Mouse (Mus musculus) cerebellum, adult 2 months (tissue): ENCODE measurements around the gene Scfd2.

ENCODE experiments used
- CTCF ChIP-seq: fragments of 200-500 bp; IDR thresholded peaks from 2 replicates; pipeline ENCODE4 v1.5.1; 2011; ENCODE audit warnings: low read depth, mild to moderate bottlenecking, control low read depth, low read length, moderate library complexity, borderline replicate concordance; ENCODE audit not compliant: insufficient read depth
- POLR2A ChIP-seq: fragments of 200-500 bp; IDR thresholded peaks from 2 replicates; pipeline ENCODE4 v1.6.1; 2011; ENCODE audit warnings: low read length, control low read depth, borderline replicate concordance; ENCODE audit not compliant: insufficient read depth

DNA sequence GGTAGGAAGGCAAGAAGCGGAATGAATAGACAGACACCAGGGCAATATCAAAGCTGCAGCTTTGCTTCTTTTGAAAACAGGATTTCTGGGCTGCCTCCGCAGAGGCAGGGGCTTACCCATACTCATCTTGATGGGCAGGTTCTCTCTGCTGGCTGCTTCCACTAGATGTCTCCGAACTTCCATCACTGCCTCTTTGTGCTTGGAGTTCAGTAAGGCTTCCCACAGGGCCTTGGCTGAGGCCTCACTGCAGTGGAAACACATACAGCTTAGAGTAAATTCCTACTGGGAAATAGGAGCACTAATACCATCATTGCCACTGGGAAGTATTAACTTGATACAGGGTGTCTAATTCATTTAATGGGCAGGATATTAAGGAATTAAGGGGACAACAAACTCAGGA, 49.5 kb downstream of the Scfd2 start:
- TF ChIP-seq POLR2A (no peak), CTCF (peak; percentile 26; the same call in 1 of the 2 replicates)
